Mouse (Mus musculus): ENCODE measurements around the gene Acp4. TPM values are rescaled to one million over a fixed set of nuclear protein-coding genes. Genes with fewer than 3 reads are reported as not detected.
"Not testable (repeated sequence)": the region's sequence is repeated elsewhere in the genome, so short reads cannot be mapped to it uniquely, and the experiment has no call there.

The Acp4 gene
- total RNA-seq, 2 experiments from 2014 or later: not detected

GRCm38 (mm10) chr7:44215645-44216044, 41.5 kb downstream of the Acp4 start, which contains the start of gene Klk1b5:
Klk1b5 (plus strand) TSS chr7:44215945.
- DNase-seq: no peak
- intact Hi-C loops (cut with DNase I): no loop called here

GRCm38 (mm10) chr7:44208307-44208706, 48.9 kb downstream of the Acp4 start:
- DNase-seq: no peak
- intact Hi-C loops (cut with DNase I): no loop called here

- intact Hi-C loops (cut with DNase I); DNase-seq: not testable (repeated sequence)
Observed at GRCm38 (mm10) chr7:44207135-44207534, 50.0 kb downstream of the Acp4 start, which contains the start of gene Klk1b4. Klk1b4 (plus strand) TSS chr7:44207435.

Other genes starting within 250 kb of the Acp4 start
- gene Klk1b26, start 245.2 kb downstream of the Acp4 start, total RNA-seq (2021): not detected
- not detected for gene Klk1b27, start 205.1 kb downstream of the Acp4 start, total RNA-seq (2021)
- not detected for gene Klk1b21, start 155.1 kb downstream of the Acp4 start, total RNA-seq (2021)
- gene Klk1b22, start 144.7 kb downstream of the Acp4 start, total RNA-seq (2021): not detected
- not detected for gene Klk1b16, start 120.6 kb downstream of the Acp4 start, total RNA-seq (2021)
- gene Klk1b24, start 69.1 kb downstream of the Acp4 start, total RNA-seq (2021): not detected
- gene Klk1b3, start 59.2 kb downstream of the Acp4 start, total RNA-seq (2021): not detected
- not detected for gene Klk1b4, start 49.9 kb downstream of the Acp4 start, total RNA-seq (2021)
- not detected for gene Klk1b5, start 41.4 kb downstream of the Acp4 start, total RNA-seq (2021)
- gene Klk1, start 32.0 kb downstream of the Acp4 start, total RNA-seq (2021): under 1 TPM in 1 of 2 experiments, not detected in 1; 0.32 TPM
- not detected for gene Gm36864, start 21.2 kb downstream of the Acp4 start, total RNA-seq (2021)
- under 1 TPM; 0.29 to 0.56 TPM for gene 1700028J19Rik, start 10.7 kb downstream of the Acp4 start, total RNA-seq (2021)
- gene 2410002F23Rik, start 10.7 kb downstream of the Acp4 start, total RNA-seq (2021): 10 to 100 TPM; 18.2 to 18.8 TPM
- not detected for gene Gm15517, start 4.1 kb upstream of the Acp4 start, total RNA-seq (2021)
- under 1 TPM; 0.84 to 0.88 TPM for gene Clec11a, start 49.5 kb upstream of the Acp4 start, total RNA-seq (2021)
- 1 to 10 TPM; 1.0 to 1.4 TPM for gene Shank1, start 52.9 kb upstream of the Acp4 start, total RNA-seq (2021)
- 1 to 10 TPM; 1.5 to 2.2 TPM for gene Syt3, start 126.7 kb upstream of the Acp4 start, total RNA-seq (2021)
- gene 1700008O03Rik, start 128.4 kb upstream of the Acp4 start, total RNA-seq (2021): under 1 TPM in 1 of 2 experiments, not detected in 1; 0.24 TPM
- 10 to 100 TPM; 18.7 to 19.7 TPM for gene Lrrc4b, start 171.6 kb upstream of the Acp4 start, total RNA-seq (2021)
- 1 to 10 TPM in 1 of 2 experiments, under 1 TPM in 1; 1.00 to 1.1 TPM for gene Aspdh, start 208.0 kb upstream of the Acp4 start, total RNA-seq (2021)
- 100 to 1,000 TPM; 105 to 111 TPM for gene Josd2, start 210.6 kb upstream of the Acp4 start, total RNA-seq (2021)
- 10 to 100 TPM; 95.4 to 98.8 TPM for gene Emc10, start 239.2 kb upstream of the Acp4 start, total RNA-seq (2021)
- gene Fam71e1, start 239.2 kb upstream of the Acp4 start, total RNA-seq (2021): 1 to 10 TPM; 5.3 to 6.5 TPM